Mouse (Mus musculus): ENCODE results near the gene Faf2. TPM values are rescaled to one million over a fixed set of nuclear protein-coding genes. Genes with fewer than 3 reads are reported as not detected.

Faf2 gene
- polyA plus RNA-seq, 1 experiment from 2014 or later, result 94.4 TPM

GRCm38 (mm10) chr13:54692711-54693557, 71.3 kb downstream of the Faf2 start:
- peak overlapping the region; percentile 90 for H3K9ac ChIP-seq (replicated peaks)
- H3K4me1 ChIP-seq (replicated peaks), result peaks cover 22% of the 10 kb centered on the region
- peak overlapping the region; percentile 95 for H3K4me2 ChIP-seq
- peak overlapping the region; percentile 96 for H3K4me3 ChIP-seq (replicated peaks)
- H3K27me3 ChIP-seq, result 0 out of 2 replicates have a peak, but pooled peaks cover 6% of the 10 kb centered on the region
- peak overlapping the region; percentile 85 for H3K27ac ChIP-seq
- no peaks in the 10 kb centered on the region for H3K9me3 ChIP-seq
- 14% methylated on average over 21 of the region's 21 CpGs for WGBS
- H3K36me3 ChIP-seq, result no peaks in the 10 kb centered on the region; the same call in 1 of the 2 replicates
- ATAC-seq (ENCODE audit: insufficient number of reproducible peaks, insufficient read depth, low FRiP score, low TSS enrichment, low read depth), result no peak

GRCm38 (mm10) chr13:54693558-54694347, 72.2 kb downstream of the Faf2 start, which contains the start of gene Rnf44:
Rnf44 (minus strand) TSS chr13:54693907.
- Histone ChIP-seq H3K36me3 (no peaks in the 10 kb centered on the region; the same call in 1 of the 2 replicates), H3K4me1 (replicated peaks) (peaks cover 18% of the 10 kb centered on the region), H3K9ac (replicated peaks) (peak within 1 kb of the TSS; percentile 90), H3K4me2 (peak within 1 kb of the TSS; percentile 95), H3K27me3 (0 out of 2 replicates have a peak, but pooled peaks cover 6% of the 10 kb centered on the region), H3K4me3 (replicated peaks) (peak within 1 kb of the TSS; percentile 96), H3K27ac (peak within 1 kb of the TSS; percentile 88), H3K9me3 (no peaks in the 10 kb centered on the region)
- under 1% methylated on average over 87 of the region's 92 CpGs for WGBS
- ATAC-seq (ENCODE audit: insufficient number of reproducible peaks, insufficient read depth, low FRiP score, low TSS enrichment, low read depth), result peak; percentile 99

GRCm38 (mm10) chr13:54694348-54695060, 72.9 kb downstream of the Faf2 start:
- WGBS, result 16% methylated on average over 26 of the region's 26 CpGs
- ATAC-seq (ENCODE audit: insufficient number of reproducible peaks, insufficient read depth, low FRiP score, low TSS enrichment, low read depth), result peak; percentile 66
- peak overlapping the region; percentile 96 for H3K4me3 ChIP-seq (replicated peaks)
- no peaks in the 10 kb centered on the region for H3K9me3 ChIP-seq
- H3K4me1 ChIP-seq (replicated peaks), result peaks cover 18% of the 10 kb centered on the region
- peak overlapping the region; percentile 88 for H3K27ac ChIP-seq
- H3K4me2 ChIP-seq, result peak overlapping the region; percentile 95
- H3K36me3 ChIP-seq, result no peaks in the 10 kb centered on the region; the same call in 1 of the 2 replicates
- peak overlapping the region; percentile 58 for H3K9ac ChIP-seq (replicated peaks)
- H3K27me3 ChIP-seq, result peaks cover 6% of the 10 kb centered on the region; the same call in 1 of the 2 replicates

- Histone ChIP-seq H3K4me1 (replicated peaks) (peaks cover 18% of the 10 kb centered on the region), H3K4me2 (no peak overlapping the region), H3K36me3 (no peaks in the 10 kb centered on the region; the same call in 1 of the 2 replicates), H3K9ac (replicated peaks) (no peak overlapping the region), H3K27me3 (peaks cover 6% of the 10 kb centered on the region; the same call in 1 of the 2 replicates), H3K27ac (no peak overlapping the region), H3K9me3 (no peaks in the 10 kb centered on the region), H3K4me3 (replicated peaks) (no peak overlapping the region)
- 90% methylated on average over 11 of the region's 11 CpGs for WGBS
- ATAC-seq (ENCODE audit: insufficient number of reproducible peaks, insufficient read depth, low FRiP score, low TSS enrichment, low read depth), result no peak
Observed at GRCm38 (mm10) chr13:54695479-54696230, 74.1 kb downstream of the Faf2 start.

GRCm38 (mm10) chr13:54701243-54701642, 79.7 kb downstream of the Faf2 start, which contains the start of gene Cdhr2:
Cdhr2 (plus strand) TSS chr13:54701461.
- Histone ChIP-seq H3K27ac (no peak within 1 kb of the TSS), H3K27me3 (peaks cover 14% of the 10 kb centered on the region; the same call in 1 of the 2 replicates), H3K9me3 (no peaks in the 10 kb centered on the region), H3K4me1 (replicated peaks) (no peaks in the 10 kb centered on the region), H3K4me2 (no peak within 1 kb of the TSS), H3K36me3 (no peaks in the 10 kb centered on the region), H3K9ac (replicated peaks) (no peak within 1 kb of the TSS), H3K4me3 (replicated peaks) (no peak within 1 kb of the TSS)
- 73% methylated on average over 5 of the region's 5 CpGs for WGBS
- no peak for ATAC-seq (ENCODE audit: insufficient number of reproducible peaks, insufficient read depth, low FRiP score, low TSS enrichment, low read depth)

GRCm38 (mm10) chr13:54702507-54702906, 80.9 kb downstream of the Faf2 start:
- ATAC-seq (ENCODE audit: insufficient number of reproducible peaks, insufficient read depth, low FRiP score, low TSS enrichment, low read depth), result no peak
- H3K9me3 ChIP-seq, result no peaks in the 10 kb centered on the region
- 67% methylated on average over 7 of the region's 7 CpGs for WGBS
- peaks cover 13% of the 10 kb centered on the region; the same call in 1 of the 2 replicates for H3K27me3 ChIP-seq
- H3K36me3 ChIP-seq, result no peaks in the 10 kb centered on the region
- no peak overlapping the region for H3K4me3 ChIP-seq (replicated peaks)
- H3K27ac ChIP-seq, result no peak overlapping the region
- H3K9ac ChIP-seq (replicated peaks), result no peak overlapping the region
- H3K4me2 ChIP-seq, result no peak overlapping the region
- no peaks in the 10 kb centered on the region for H3K4me1 ChIP-seq (replicated peaks)

- no peak overlapping the region for H3K4me2 ChIP-seq
- H3K4me1 ChIP-seq (replicated peaks), result no peaks in the 10 kb centered on the region
- H3K4me3 ChIP-seq (replicated peaks), result no peak overlapping the region
- no peak overlapping the region for H3K27ac ChIP-seq
- ATAC-seq (ENCODE audit: insufficient number of reproducible peaks, insufficient read depth, low FRiP score, low TSS enrichment, low read depth), result no peak
- H3K9ac ChIP-seq (replicated peaks), result no peak overlapping the region
- 51% methylated on average over 6 of the region's 6 CpGs for WGBS
- peaks cover 16% of the 10 kb centered on the region for H3K27me3 ChIP-seq
- no peaks in the 10 kb centered on the region for H3K36me3 ChIP-seq
- no peaks in the 10 kb centered on the region for H3K9me3 ChIP-seq
Observed at GRCm38 (mm10) chr13:54704890-54705289, 83.3 kb downstream of the Faf2 start.

GRCm38 (mm10) chr13:54710866-54711265, 89.3 kb downstream of the Faf2 start:
- Histone ChIP-seq H3K9ac (replicated peaks) (no peak overlapping the region), H3K27ac (no peak overlapping the region), H3K36me3 (no peaks in the 10 kb centered on the region), H3K4me3 (replicated peaks) (no peak overlapping the region), H3K27me3 (peaks cover 10% of the 10 kb centered on the region; the same call in 1 of the 2 replicates), H3K4me1 (replicated peaks) (no peaks in the 10 kb centered on the region), H3K9me3 (peaks cover 6% of the 10 kb centered on the region), H3K4me2 (no peak overlapping the region)
- no peak for ATAC-seq (ENCODE audit: insufficient number of reproducible peaks, insufficient read depth, low FRiP score, low TSS enrichment, low read depth)
- WGBS, result 81% methylated on average over 3 of the region's 3 CpGs
